Mouse (Mus musculus): ENCODE measurements around the gene Meaf6. TPM values are rescaled to one million over a fixed set of nuclear protein-coding genes. Genes with fewer than 3 reads are reported as not detected.
A peak's percentile ranks its signal among the peaks of the same experiment; 100 is the strongest.

Gene Meaf6
- 82.6 and 95.2 TPM in 2 replicates for total RNA-seq (2014; rRNA removed)
- 139 and 170 TPM in 2 replicates for polyA plus RNA-seq (2015; fragmentation: Nextera tagmentation; extraction: Ambion mirVana)

DNA sequence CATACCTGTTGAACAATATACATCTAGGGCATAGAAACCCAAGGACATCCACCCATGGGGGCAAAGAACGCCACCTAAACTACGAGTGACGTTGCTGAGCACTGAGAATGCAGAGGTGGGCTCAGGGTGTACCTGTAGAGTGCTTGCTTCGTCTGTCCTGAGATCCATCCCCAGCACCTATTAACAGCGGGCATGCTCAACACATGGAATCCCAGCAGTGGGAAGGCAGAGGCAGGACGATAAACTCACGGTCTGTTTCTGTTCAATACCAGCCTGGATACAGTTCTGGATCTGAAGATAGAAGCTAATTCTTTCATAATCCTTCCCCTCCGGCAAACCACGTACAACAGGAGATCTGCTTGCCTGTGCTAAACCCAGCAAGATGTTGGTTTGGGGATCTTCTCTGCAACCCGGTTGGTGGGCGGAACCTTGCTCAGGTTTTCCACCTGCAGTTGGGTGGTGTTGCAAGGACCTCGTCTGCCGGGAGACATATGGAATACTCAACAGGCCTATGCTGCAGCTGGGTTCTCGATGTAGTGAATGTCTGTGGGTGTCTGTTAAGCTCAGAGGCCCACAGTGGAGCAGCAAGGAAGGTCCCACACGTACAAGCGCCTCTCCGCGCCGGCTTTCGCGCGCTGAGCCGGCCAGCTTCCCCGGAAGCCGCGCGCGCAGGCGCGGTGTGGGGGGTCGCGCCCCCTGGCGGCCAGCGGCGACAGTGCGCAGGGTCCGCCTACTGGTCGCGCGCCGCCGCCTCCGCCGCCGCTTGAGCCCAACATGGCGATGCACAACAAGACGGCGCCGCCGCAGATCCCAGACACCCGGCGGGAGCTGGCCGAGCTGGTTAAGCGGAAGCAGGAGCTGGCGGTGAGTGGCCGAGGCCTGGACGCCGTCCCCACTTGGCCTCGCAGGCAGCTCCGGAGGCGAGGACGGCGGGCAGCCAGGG is at the start of gene Meaf6:
Gene Meaf6, plus strand, starts transcription at position 732 of the 943 bp plus-strand sequence.
- Histone ChIP-seq H3K27me3 (ENCODE audit: insufficient read depth, low read length) (no peaks in the 10 kb centered on the region), H3K4me2 (ENCODE audit: low read depth, low read length, poor library complexity, severe bottlenecking) (peak within 1 kb of the TSS; percentile 68), H3K27ac (ENCODE audit: low read depth, low read length) (peak within 1 kb of the TSS; percentile 97), H3K9ac (replicated peaks; ENCODE audit: low read length, poor library complexity, severe bottlenecking) (peak within 1 kb of the TSS; percentile 90), H3K4me3 (ENCODE audit: low read depth, low read length) (peak within 1 kb of the TSS; percentile 93), H3K4me1 (ENCODE audit: insufficient read depth, low read length) (no peaks in the 10 kb centered on the region), H3K36me3 (ENCODE audit: insufficient read depth, low read length) (peaks cover 18% of the 10 kb centered on the region), H3K9me3 (ENCODE audit: low read length) (no peaks in the 10 kb centered on the region)
- peak; percentile 80 for TF ChIP-seq CTCF (IDR thresholded peaks at IDR 0.05)
- WGBS = 1% methylated on average over 63 of the region's 63 CpGs
- ATAC-seq (ENCODE audit: low FRiP score) (peak; percentile 88), DNase-seq (ENCODE audit: low spot score) (peak; percentile 89)

DNA sequence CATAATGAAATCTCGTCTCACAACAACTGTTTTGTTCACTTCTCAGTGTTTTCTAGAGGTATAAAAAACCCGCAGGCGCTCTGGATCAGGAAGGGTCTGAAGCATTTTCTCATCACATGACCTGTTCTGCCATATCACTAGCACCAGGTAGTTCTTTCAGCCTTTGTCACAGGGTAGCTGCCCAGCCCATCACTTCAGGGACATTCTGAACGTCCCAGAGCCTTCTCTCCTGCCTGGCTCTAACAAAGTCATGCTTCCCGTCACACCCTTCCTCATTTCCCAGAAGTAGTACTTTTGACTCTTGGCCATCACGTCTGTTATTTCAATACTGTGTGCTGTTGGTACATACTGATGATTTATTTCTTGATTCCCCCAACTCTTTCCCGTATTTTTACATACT is 40.5 kb upstream of the Meaf6 start:
- Histone ChIP-seq H3K9me3 (ENCODE audit: low read length) (no peaks in the 10 kb centered on the region), H3K4me1 (ENCODE audit: insufficient read depth, low read length) (no peaks in the 10 kb centered on the region), H3K4me2 (ENCODE audit: low read depth, low read length, poor library complexity, severe bottlenecking) (no peak overlapping the region), H3K36me3 (ENCODE audit: insufficient read depth, low read length) (peaks cover 71% of the 10 kb centered on the region), H3K9ac (replicated peaks; ENCODE audit: low read length, poor library complexity, severe bottlenecking) (no peak overlapping the region), H3K4me3 (ENCODE audit: low read depth, low read length) (no peak overlapping the region), H3K27me3 (ENCODE audit: insufficient read depth, low read length) (no peaks in the 10 kb centered on the region), H3K27ac (ENCODE audit: low read depth, low read length) (no peak overlapping the region)
- no peak for DNase-seq (ENCODE audit: low spot score)
- ATAC-seq (ENCODE audit: low FRiP score) = no peak
- no peak for TF ChIP-seq CTCF (IDR thresholded peaks at IDR 0.05)
- 87% methylated on average over 7 of the region's 7 CpGs for WGBS

DNA sequence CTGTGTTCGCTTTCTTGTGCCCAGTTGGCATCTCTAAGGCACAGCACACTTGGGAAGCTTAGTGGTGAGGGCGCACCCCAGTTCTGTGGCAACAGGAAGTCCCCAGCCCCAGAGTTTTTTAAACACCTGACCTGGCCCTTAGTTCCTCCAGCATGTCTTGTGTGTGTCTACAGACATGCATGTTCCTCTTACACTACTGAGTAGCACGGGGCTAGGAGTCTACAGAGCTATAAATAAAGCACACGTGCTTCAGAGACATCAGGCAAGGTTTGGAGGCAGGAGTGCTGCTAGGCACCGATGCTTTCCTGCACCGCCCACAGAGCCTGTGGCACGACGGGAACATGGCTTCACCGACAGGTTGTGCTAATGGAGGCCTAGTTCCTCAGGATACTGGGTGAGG is 29.5 kb upstream of the Meaf6 start:
- no peak overlapping the region for H3K4me3 ChIP-seq (ENCODE audit: low read depth, low read length)
- DNase-seq (ENCODE audit: low spot score) (no peak), ATAC-seq (ENCODE audit: low FRiP score) (no peak)
- H3K4me1 ChIP-seq (ENCODE audit: insufficient read depth, low read length) = no peaks in the 10 kb centered on the region
- H3K27me3 ChIP-seq (ENCODE audit: insufficient read depth, low read length) = no peaks in the 10 kb centered on the region
- H3K36me3 ChIP-seq (ENCODE audit: insufficient read depth, low read length) = peaks cover 43% of the 10 kb centered on the region
- WGBS = 90% methylated on average over 9 of the region's 9 CpGs
- H3K27ac ChIP-seq (ENCODE audit: low read depth, low read length) = no peak overlapping the region
- H3K9me3 ChIP-seq (ENCODE audit: low read length) = no peaks in the 10 kb centered on the region
- TF ChIP-seq CTCF (IDR thresholded peaks at IDR 0.05) = no peak
- no peak overlapping the region for H3K4me2 ChIP-seq (ENCODE audit: low read depth, low read length, poor library complexity, severe bottlenecking)
- H3K9ac ChIP-seq (replicated peaks; ENCODE audit: low read length, poor library complexity, severe bottlenecking) = no peak overlapping the region

DNA sequence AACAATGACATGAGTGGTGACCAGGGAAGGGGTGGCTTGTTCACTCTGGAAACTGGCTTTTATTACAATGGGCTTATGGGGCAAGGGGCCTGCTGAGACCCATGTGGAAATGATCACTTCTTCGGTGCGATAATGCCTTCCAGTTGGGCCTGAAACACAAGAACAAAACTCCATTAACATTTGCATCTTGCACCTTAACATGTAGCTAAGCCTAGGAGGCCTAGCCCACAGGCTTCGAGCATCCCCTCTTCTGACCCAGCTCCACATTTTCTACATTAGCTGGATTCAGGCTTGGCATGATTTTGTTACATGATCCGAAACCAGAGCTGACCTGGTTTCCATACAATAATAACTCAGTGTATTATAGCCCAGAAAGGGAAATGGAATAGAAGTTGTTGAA is 28.5 kb upstream of the Meaf6 start:
- H3K4me2 ChIP-seq (ENCODE audit: low read depth, low read length, poor library complexity, severe bottlenecking) = no peak overlapping the region
- peaks cover 42% of the 10 kb centered on the region for H3K36me3 ChIP-seq (ENCODE audit: insufficient read depth, low read length)
- H3K9ac ChIP-seq (replicated peaks; ENCODE audit: low read length, poor library complexity, severe bottlenecking) = no peak overlapping the region
- no peaks in the 10 kb centered on the region for H3K4me1 ChIP-seq (ENCODE audit: insufficient read depth, low read length)
- no peak for TF ChIP-seq CTCF (IDR thresholded peaks at IDR 0.05)
- ATAC-seq (ENCODE audit: low FRiP score) (no peak), DNase-seq (ENCODE audit: low spot score) (no peak)
- H3K27ac ChIP-seq (ENCODE audit: low read depth, low read length) = no peak overlapping the region
- H3K27me3 ChIP-seq (ENCODE audit: insufficient read depth, low read length) = no peaks in the 10 kb centered on the region
- H3K9me3 ChIP-seq (ENCODE audit: low read length) = no peaks in the 10 kb centered on the region
- 89% methylated on average over 4 of the region's 4 CpGs for WGBS
- H3K4me3 ChIP-seq (ENCODE audit: low read depth, low read length) = no peak overlapping the region

DNA sequence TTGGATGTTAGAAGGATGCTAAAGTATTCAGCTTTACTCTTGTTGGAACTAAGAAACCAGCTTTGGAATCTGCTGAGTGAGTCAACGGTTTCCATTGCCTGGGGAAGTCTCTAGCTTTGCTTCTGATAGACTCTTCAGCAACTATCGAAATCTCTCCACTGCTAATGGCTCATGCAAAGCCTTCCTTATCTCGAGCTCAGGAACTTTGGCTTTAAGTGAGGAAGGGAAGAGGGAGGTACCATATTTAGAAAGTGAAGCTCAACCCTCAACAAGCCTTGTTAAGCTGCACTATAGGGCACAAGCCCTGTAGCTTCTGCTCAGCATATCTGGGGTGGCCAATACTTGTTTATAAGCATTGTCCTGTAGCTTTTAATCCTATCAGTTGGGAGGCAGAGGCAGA is 27.7 kb upstream of the Meaf6 start:
- Histone ChIP-seq H3K4me3 (ENCODE audit: low read depth, low read length) (no peak overlapping the region), H3K4me1 (ENCODE audit: insufficient read depth, low read length) (no peaks in the 10 kb centered on the region), H3K36me3 (ENCODE audit: insufficient read depth, low read length) (peaks cover 36% of the 10 kb centered on the region), H3K9ac (replicated peaks; ENCODE audit: low read length, poor library complexity, severe bottlenecking) (no peak overlapping the region), H3K9me3 (ENCODE audit: low read length) (no peaks in the 10 kb centered on the region), H3K27me3 (ENCODE audit: insufficient read depth, low read length) (no peaks in the 10 kb centered on the region), H3K4me2 (ENCODE audit: low read depth, low read length, poor library complexity, severe bottlenecking) (no peak overlapping the region), H3K27ac (ENCODE audit: low read depth, low read length) (no peak overlapping the region)
- 60% methylated on average over 3 of the region's 3 CpGs for WGBS
- ATAC-seq (ENCODE audit: low FRiP score) = no peak
- DNase-seq (ENCODE audit: low spot score) = no peak
- TF ChIP-seq CTCF (IDR thresholded peaks at IDR 0.05) = no peak

DNA sequence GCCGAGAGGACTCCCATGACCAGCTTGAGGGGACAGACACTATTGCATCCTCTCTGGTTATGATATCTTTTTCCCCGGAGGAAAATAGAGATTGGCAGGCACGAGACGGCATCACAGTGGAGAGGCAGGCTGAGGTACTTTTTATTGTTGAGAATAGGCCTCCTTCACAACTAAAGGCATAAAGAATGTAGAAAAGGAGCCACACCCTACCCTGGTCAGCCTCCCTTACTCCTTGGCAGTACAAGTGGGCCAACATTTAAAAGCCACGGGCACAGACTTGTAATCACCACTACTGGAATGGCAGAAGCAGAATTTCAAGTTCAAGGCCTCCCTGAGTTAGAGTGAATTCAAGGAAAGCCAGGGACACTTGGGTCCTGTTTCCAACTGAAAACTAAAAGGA is 26.9 kb upstream of the Meaf6 start:
- Histone ChIP-seq H3K9me3 (ENCODE audit: low read length) (no peaks in the 10 kb centered on the region), H3K4me2 (ENCODE audit: low read depth, low read length, poor library complexity, severe bottlenecking) (no peak overlapping the region), H3K4me3 (ENCODE audit: low read depth, low read length) (no peak overlapping the region), H3K27me3 (ENCODE audit: insufficient read depth, low read length) (no peaks in the 10 kb centered on the region), H3K9ac (replicated peaks; ENCODE audit: low read length, poor library complexity, severe bottlenecking) (no peak overlapping the region), H3K4me1 (ENCODE audit: insufficient read depth, low read length) (no peaks in the 10 kb centered on the region), H3K36me3 (ENCODE audit: insufficient read depth, low read length) (peaks cover 32% of the 10 kb centered on the region), H3K27ac (ENCODE audit: low read depth, low read length) (no peak overlapping the region)
- TF ChIP-seq CTCF (IDR thresholded peaks at IDR 0.05) = no peak
- WGBS = 52% methylated on average over 5 of the region's 5 CpGs
- ATAC-seq (ENCODE audit: low FRiP score) (no peak), DNase-seq (ENCODE audit: low spot score) (no peak)
